Mouse (Mus musculus) liver, embryonic 14.5 days (tissue): ENCODE data around the gene Tmem80.

Experiments used
- CTCF ChIP-seq: IDR thresholded peaks from 2 replicates; pipeline ENCODE4 v1.5.1; 2016; ENCODE audit warnings: antibody characterized with exemption, low read depth, control low read depth
- EP300 ChIP-seq: IDR thresholded peaks from 2 replicates; pipeline ENCODE4 v1.6.1; 2016; ENCODE audit warnings: antibody characterized with exemption, low read depth

DNA sequence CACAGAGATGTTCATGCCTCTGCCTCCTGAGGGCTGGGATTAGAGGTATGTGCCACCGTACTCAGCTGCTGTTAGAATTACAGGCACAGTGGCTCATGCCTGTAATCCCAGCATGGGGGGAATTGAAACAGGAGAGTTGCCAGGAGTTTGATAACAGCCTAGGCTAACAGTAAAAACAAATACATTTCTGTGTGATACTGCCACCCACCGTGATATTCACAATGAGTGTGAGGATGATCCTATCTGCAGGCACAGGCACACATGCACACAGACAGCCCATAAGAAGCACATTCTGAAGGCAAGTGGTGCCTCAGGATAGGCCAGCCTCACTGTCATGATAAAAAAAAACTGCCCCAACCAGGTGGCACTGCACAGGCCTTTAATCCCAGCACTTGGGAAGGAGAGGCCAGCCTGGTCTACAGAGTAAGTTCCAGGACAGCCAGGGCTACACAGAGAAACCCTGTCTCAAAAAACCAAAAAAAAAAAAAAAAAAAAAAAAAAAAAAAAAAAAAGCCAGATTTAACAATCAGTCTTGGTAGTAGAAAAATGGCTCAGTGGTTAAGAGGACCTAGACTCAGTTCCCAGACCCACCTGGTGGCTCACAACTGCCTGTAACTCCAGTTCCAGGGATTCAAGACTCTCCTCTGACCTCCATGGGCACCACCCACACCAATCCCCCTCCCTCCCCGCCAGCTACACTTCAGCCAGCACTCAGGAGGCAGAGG is 29.5 kb upstream of the Tmem80 start:
- TF ChIP-seq EP300 (no peak), CTCF (no peak)
